Mouse (Mus musculus) adrenal gland (tissue): ENCODE measurements around the gene Tuba3b.

Source experiments
- intact Hi-C: fragments of 180-260 bp; cut with DNase I; formaldehyde crosslinking; loops from one replicate; pipeline ENCODE4 v1.15.1; 2025

Gene Tuba3b

DNA sequence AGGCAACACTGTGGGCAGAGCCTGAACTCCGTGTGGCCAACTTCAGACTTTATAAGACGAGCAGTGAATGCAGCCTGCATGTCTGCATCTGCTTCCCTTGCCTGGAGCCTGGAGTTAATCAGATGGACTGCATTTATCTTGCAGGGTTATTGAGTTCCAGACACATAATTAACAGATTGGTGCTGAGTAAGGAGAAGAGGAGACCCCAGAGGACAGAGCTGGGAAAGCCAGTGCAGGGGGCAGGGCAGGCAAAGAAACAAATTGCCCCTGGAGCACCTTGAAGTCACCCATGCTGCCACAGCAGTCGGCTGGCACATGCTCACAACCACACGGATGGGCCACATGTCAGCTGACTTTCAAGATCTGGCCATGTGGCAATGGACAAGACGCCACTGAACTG lies 48.7 kb downstream of the Tuba3b start:
- intact Hi-C loops, result no loop called here

DNA sequence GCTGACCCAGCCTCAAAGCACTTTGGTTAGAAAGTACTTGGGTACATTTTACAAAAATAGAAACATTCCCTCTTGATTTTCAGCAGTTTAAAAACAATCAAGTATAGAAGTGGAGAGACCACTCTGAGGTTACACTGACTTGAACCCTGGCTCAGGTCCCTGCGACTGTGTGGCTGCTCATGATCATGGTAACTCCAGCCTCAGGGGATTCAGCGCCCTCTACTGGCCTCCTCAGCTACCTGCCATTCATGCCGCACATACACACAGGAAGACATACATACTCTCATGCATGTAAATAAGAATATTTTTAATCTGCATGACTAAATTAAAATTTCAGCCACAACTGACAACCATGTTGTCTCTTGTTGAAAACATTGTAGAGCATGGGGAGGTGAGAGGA lies 50.2 kb downstream of the Tuba3b start:
- intact Hi-C loops, result no loop called here

DNA sequence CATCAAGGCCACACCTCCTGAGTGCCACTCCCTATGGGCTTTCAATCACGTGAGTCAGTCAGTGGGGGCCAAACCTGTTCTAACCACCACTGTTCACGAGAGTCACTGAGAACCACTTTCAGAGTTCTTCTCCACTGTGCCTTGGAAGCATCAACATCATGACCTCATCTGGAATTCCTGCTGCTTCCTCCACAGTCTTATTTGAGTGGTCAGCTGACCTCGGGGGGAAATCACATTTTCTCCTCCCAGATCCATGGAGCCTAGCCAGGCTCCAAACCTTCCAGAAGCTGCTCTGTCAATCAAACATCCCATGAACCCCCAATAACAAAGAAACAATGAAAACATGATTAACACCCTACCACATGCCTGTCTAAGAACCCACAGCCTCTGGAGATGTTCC lies 52.1 kb downstream of the Tuba3b start:
- intact Hi-C loops, result no loop called here

DNA sequence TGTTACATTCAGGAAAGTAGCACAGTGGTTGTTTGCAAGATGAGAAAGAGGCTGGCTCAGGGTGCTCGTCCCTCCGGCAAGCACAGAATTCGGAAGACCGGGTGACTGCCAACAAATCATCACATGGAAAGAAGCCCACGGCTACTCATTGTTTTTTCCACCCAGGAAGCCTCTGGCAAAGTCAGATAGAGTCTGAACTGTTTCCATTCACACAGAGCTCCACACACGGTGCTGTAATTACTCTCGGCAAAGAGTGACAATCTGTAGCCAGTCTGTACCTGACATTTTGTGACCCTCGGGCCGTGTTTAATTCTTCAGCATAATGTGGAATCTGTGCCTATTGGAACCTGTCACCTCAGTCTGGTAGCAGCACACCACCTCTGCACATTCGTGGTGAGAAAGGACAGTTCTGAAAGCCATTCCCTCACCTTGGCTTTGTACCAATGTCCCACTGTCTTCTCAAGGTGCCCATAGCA lies 54.1 kb downstream of the Tuba3b start:
- intact Hi-C loops, result no loop called here
